Comparison of ENCODE assay signal across 25 mouse cellular contexts in genomic region chr5:129521913-129522312, GRCm38 (mm10).
"Had no signal": no experiment of that assay in that cellular context is flagged by ENCODE, and none has a peak within 500 bp of the region (broad histone marks: within the 10 kb centered on the region; RNA-seq: fewer than 3 reads in every experiment).

No protein-coding gene starts in this region.

- DNase-seq: gastrocnemius, adult 2 months; gastrocnemius, postnatal 14 days; gastrocnemius, postnatal 36 days; heart, adult 18-20 months; heart, postnatal 10 days; heart, postnatal 4 days; kidney, adult 11 months; kidney, adult 2 months; kidney, adult 9 months; kidney, postnatal 14 days; kidney, postnatal 36 days; layer of hippocampus, adult 9-11 months; layer of hippocampus, postnatal 36 days had no signal

- H3K27ac ChIP-seq: heart, embryonic 10.5 days; hindbrain, embryonic 13.5 days; hindbrain, embryonic 15.5 days; hindbrain, postnatal 0 days; kidney, embryonic 15.5 days; kidney, postnatal 0 days; limb, embryonic 13.5 days; limb, embryonic 15.5 days; liver, embryonic 12.5 days; liver, embryonic 14.5 days had no signal

- H3K4me3 ChIP-seq: gastrocnemius, adult 2 months; heart, embryonic 10.5 days; heart, embryonic 12.5 days; hindbrain, embryonic 13.5 days; hindbrain, embryonic 15.5 days; kidney, embryonic 15.5 days; limb, embryonic 13.5 days; limb, embryonic 15.5 days; liver, embryonic 12.5 days had no signal

- ATAC-seq: hindbrain, postnatal 0 days; intestine, embryonic 16.5 days; liver, embryonic 12.5 days had no signal
